Mouse (Mus musculus) embryonic facial prominence, embryonic 15.5 days (tissue): ENCODE data around the gene Zcchc7. TPM values are rescaled to one million over a fixed set of nuclear protein-coding genes. Genes with fewer than 3 reads are reported as not detected.

Experiments
- ATAC-seq: fragments of 200-750 bp; cut with Nextera tagmentation; 2 replicates; pipeline ENCODE4 v1.8.0; 2017; ENCODE audit warnings: low read depth, moderate TSS enrichment; ENCODE audit not compliant: insufficient number of reproducible peaks, low FRiP score, low TSS enrichment
- H3K27ac ChIP-seq: fragments of 300-500 bp; sonication (generic); replicated peaks from 2 replicates; pipeline ENCODE4 v1.5.1; 2015; ENCODE audit warnings: mild to moderate bottlenecking, inconsistent platforms
- H3K27me3 ChIP-seq: fragments of 300-500 bp; sonication (generic); 2 replicates; pipeline ENCODE4 v1.6.1; 2015; ENCODE audit warnings: inconsistent platforms
- H3K36me3 ChIP-seq: fragments of 300-500 bp; sonication (generic); 2 replicates; pipeline ENCODE4 v1.6.1; 2015; ENCODE audit warnings: mild to moderate bottlenecking, inconsistent platforms
- H3K4me1 ChIP-seq: fragments of 300-500 bp; sonication (generic); 2 replicates; pipeline ENCODE4 v1.6.1; 2015; ENCODE audit warnings: inconsistent platforms
- H3K4me2 ChIP-seq: fragments of 300-500 bp; sonication (generic); replicated peaks from 2 replicates; pipeline ENCODE4 v1.6.1; 2015; ENCODE audit warnings: mild to moderate bottlenecking, inconsistent platforms
- H3K4me3 ChIP-seq: fragments of 300-500 bp; sonication (generic); replicated peaks from 2 replicates; pipeline ENCODE4 v1.5.1; 2015; ENCODE audit warnings: mild to moderate bottlenecking, inconsistent platforms
- H3K9ac ChIP-seq: fragments of 300-500 bp; sonication (generic); 2 replicates; pipeline ENCODE4 v1.6.1; 2015; ENCODE audit warnings: inconsistent platforms
- H3K9me3 ChIP-seq: fragments of 300-500 bp; sonication (generic); replicated peaks from 2 replicates; pipeline ENCODE4 v1.6.1; 2016; ENCODE audit warnings: inconsistent platforms
- WGBS: fragments of 180-500 bp; shearing (Covaris S2); methylation state at CpG from one replicate; pipeline ENCODE4 v1.1.7; 2015; 5-methylcytosine and 5-hydroxymethylcytosine counted together
- polyA plus RNA-seq: library from polyadenylated mRNA; unstranded; fragments of >200 nt; fragmentation: Nextera tagmentation; extraction: Ambion mirVana; gene quantifications from 2 replicates; pipeline ENCODE4 v1.2.1, GENCODE M21; 2015

Gene Zcchc7
- polyA plus RNA-seq, 1 experiment from 2014 or later = 36.7 TPM

- H3K36me3 ChIP-seq = peaks cover 2% of the 10 kb centered on the region; the same call in 1 of the 2 replicates
- no peaks in the 10 kb centered on the region for H3K27me3 ChIP-seq
- no peaks in the 10 kb centered on the region for H3K4me1 ChIP-seq
- no peak overlapping the region for H3K4me2 ChIP-seq
- H3K27ac ChIP-seq = no peak overlapping the region
- no peak overlapping the region for H3K4me3 ChIP-seq
- 66% methylated on average over 5 of the region's 5 CpGs for WGBS
- ATAC-seq = no peak
- no peak overlapping the region for H3K9ac ChIP-seq
- H3K9me3 ChIP-seq = no peaks in the 10 kb centered on the region
Measured at GRCm38 (mm10) chr4:44920831-44921230, 165.2 kb downstream of the Zcchc7 start.

DNA sequence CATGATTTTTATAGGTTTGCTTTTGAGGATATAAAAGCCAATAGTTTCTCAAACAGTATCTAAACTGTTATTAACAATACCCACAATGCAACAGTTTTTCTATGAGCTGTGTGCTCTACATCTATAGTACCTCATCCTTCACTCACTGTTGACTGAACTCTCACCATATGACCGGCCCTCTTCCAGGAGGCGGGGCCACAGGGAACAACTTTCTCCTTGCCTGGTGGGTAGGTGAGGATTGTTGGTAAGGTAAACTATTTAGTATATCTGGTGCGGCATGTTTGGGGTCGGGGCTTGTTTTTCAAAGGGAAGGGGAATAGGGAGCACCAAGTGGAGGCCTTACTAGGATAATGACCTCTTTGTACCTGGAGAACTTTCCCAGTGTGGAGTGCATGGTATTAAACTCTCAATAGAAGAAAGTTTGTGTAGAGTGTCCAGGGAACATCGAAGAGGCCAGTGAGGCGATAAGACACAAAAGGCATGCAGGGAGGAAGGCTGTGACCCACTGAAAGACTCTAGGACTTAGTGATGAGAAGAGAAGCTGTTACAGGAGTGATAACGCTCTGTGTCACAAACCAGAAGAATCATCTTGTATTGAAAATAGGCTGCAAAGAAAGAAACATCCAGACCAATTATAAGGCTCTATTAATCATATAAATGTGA is 166.9 kb downstream of the Zcchc7 start:
- 91% methylated on average over 7 of the region's 7 CpGs for WGBS
- no peak overlapping the region for H3K27ac ChIP-seq
- no peak for ATAC-seq
- H3K4me2 ChIP-seq = no peak overlapping the region
- no peaks in the 10 kb centered on the region for H3K4me1 ChIP-seq
- H3K4me3 ChIP-seq = no peak overlapping the region
- H3K9ac ChIP-seq = no peak overlapping the region
- no peaks in the 10 kb centered on the region for H3K27me3 ChIP-seq
- H3K36me3 ChIP-seq = peaks cover 18% of the 10 kb centered on the region
- no peaks in the 10 kb centered on the region for H3K9me3 ChIP-seq

- no peaks in the 10 kb centered on the region for H3K27me3 ChIP-seq
- H3K36me3 ChIP-seq = peaks cover 18% of the 10 kb centered on the region
- no peaks in the 10 kb centered on the region for H3K9me3 ChIP-seq
- no peaks in the 10 kb centered on the region for H3K4me1 ChIP-seq
- ATAC-seq = no peak
- H3K9ac ChIP-seq = no peak overlapping the region
- no peak overlapping the region for H3K4me2 ChIP-seq
- H3K27ac ChIP-seq = no peak overlapping the region
- H3K4me3 ChIP-seq = no peak overlapping the region
- 93% methylated on average over 5 of the region's 5 CpGs for WGBS
Measured at GRCm38 (mm10) chr4:44923129-44923481, 167.4 kb downstream of the Zcchc7 start.

DNA sequence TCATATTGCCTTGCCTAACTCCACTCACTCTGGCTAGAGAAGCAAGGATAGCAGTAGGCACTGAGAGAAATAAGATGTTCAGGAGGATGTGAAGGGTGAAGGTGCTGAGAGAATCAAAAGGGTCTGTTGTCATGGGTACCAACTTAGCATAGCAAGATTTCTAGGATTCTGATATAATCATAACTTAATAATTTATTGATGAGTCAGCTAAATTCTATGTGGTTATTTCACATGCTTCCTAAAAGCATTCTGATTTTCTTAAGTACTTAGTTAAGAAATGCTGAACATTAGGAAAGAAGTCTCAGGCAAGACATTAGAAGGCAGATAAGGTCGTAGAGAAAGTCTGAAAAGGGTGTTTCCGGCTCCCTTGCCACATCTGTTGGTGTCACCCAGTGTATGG is 172.3 kb downstream of the Zcchc7 start:
- H3K27ac ChIP-seq = no peak overlapping the region
- H3K27me3 ChIP-seq = no peaks in the 10 kb centered on the region
- no peaks in the 10 kb centered on the region for H3K4me1 ChIP-seq
- H3K9ac ChIP-seq = no peak overlapping the region
- ATAC-seq = no peak
- peaks cover 38% of the 10 kb centered on the region for H3K36me3 ChIP-seq
- no peaks in the 10 kb centered on the region for H3K9me3 ChIP-seq
- H3K4me3 ChIP-seq = no peak overlapping the region
- no peak overlapping the region for H3K4me2 ChIP-seq
- 67% methylated on average over 2 of the region's 2 CpGs for WGBS

DNA sequence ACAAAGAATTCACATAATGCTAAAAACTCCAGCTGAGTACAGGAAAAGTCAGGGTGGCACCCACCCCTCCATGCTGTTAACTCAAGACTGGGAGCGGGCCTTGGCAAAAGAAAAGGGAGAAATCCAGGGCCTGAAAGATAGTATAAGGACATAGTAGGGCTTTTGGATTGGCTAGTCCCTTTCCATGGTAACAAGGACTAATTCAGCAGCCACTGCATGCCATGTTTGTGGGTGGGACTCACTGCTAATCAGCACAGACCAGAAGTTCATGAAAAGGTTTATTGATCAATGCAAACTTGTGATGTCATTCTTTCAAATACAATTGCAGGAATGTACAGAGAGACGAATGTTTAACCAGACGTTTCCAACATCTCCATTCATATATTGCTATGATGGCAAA is 173.1 kb downstream of the Zcchc7 start:
- Histone ChIP-seq H3K9me3 (no peaks in the 10 kb centered on the region), H3K27me3 (no peaks in the 10 kb centered on the region), H3K4me2 (no peak overlapping the region), H3K4me1 (no peaks in the 10 kb centered on the region), H3K9ac (no peak overlapping the region), H3K36me3 (peaks cover 47% of the 10 kb centered on the region), H3K27ac (no peak overlapping the region), H3K4me3 (no peak overlapping the region)
- ATAC-seq = no peak
- WGBS = 74% methylated on average over 3 of the region's 3 CpGs

- Histone ChIP-seq H3K4me2 (no peak overlapping the region), H3K9me3 (no peaks in the 10 kb centered on the region), H3K36me3 (peaks cover 52% of the 10 kb centered on the region), H3K4me3 (no peak overlapping the region), H3K27me3 (no peaks in the 10 kb centered on the region), H3K4me1 (no peaks in the 10 kb centered on the region), H3K27ac (no peak overlapping the region), H3K9ac (no peak overlapping the region)
- ATAC-seq = no peak
- 95% methylated on average over 7 of the region's 7 CpGs for WGBS
Measured at GRCm38 (mm10) chr4:44930406-44930805, 174.7 kb downstream of the Zcchc7 start.

- H3K36me3 ChIP-seq = peaks cover 41% of the 10 kb centered on the region
Measured at GRCm38 (mm10) chr4:44931732-44932131, 176.1 kb downstream of the Zcchc7 start.

DNA sequence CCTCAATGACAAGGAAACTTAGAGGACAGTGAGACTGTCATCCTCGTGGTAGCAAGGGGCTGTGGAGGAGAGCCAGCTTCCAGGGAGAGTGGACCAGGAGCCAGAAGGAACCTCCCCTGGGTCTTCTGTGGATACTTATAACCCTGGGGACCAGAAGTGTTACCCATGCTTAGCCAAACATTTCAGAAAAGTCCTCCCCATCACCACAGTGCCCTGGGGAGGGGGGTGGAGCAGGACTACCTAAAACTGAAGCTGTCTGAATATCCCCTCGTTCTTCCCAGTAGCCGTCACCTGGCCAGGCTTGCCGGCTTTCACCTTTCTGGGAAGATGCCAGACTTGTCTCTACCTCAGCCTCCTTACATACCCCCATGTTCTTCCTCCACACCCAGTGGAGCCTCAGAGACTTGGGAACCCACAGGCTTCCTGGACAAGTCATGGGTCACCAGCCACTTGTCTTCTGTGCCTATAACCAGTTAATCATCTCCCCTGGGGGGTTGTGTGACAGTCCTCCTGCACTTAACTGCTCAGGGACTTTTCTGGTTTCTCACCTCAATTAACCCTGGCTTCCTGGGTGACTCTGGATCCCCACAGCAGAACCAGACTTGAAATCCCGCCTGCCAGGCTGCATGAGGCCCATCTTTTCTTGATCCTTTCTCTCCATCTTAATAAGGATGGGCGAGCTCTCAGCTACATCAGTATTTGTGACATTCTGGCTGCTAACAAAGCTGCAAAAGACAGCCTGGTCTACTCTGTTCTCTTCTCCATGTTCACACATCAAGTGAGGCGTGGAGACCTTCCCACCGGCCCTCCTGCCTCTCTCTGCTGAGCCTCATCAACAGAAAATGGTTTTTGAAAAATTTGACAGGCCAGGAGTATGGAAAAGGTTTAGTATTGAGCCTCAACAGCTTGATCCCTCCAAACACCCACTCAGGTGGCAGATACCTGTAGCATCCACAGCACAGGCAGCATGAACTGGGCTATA is 183.0 kb downstream of the Zcchc7 start:
- H3K27me3 ChIP-seq = no peaks in the 10 kb centered on the region
- H3K27ac ChIP-seq = no peak overlapping the region
- H3K4me3 ChIP-seq = no peak overlapping the region
- no peak overlapping the region for H3K9ac ChIP-seq
- ATAC-seq = no peak
- no peaks in the 10 kb centered on the region for H3K9me3 ChIP-seq
- H3K4me2 ChIP-seq = no peak overlapping the region
- H3K36me3 ChIP-seq = 0 out of 2 replicates have a peak, but pooled peaks cover 7% of the 10 kb centered on the region
- WGBS = 77% methylated on average over 8 of the region's 8 CpGs
- no peaks in the 10 kb centered on the region for H3K4me1 ChIP-seq

More at GRCm38 (mm10) chr4:44931732-44932131, 176.1 kb downstream of the Zcchc7 start:
- Histone ChIP-seq H3K27me3 (no peaks in the 10 kb centered on the region), H3K4me1 (no peaks in the 10 kb centered on the region), H3K9me3 (no peaks in the 10 kb centered on the region), H3K4me3 (no peak overlapping the region), H3K9ac (no peak overlapping the region), H3K4me2 (no peak overlapping the region), H3K27ac (no peak overlapping the region)
- WGBS = 93% methylated on average over 6 of the region's 6 CpGs
- ATAC-seq = no peak

DNA sequence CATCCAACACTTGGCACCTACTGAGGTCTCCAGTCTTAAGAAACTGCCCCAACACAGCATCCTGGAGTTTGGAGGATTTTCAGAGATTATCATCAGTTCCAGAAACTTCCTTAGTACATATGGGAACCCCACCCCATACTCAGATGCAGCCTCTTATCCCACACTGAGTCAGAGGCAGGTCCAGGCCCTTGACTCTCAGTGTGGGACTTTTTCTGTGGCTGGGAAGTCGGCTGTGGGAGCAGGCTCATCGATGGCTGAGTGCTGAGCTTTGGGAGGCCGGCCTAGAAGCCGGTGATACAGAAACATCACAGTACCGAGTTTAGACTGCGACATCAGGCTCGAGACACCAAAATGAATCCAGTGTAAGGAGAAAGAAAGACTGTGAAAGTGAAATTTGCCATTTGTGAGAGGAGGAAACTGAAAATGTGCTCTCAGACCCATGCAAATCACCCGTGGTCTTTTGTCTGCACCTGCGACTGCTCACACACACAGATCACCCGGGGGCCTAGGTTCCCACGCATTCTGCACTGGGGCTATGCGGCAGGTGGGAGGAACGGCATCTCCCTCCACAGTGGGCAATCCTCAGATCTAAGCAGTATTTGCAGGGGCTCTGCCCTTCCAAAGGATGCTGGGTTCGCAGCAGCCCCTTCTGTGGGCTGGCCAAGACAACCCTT is 184.0 kb downstream of the Zcchc7 start:
- H3K36me3 ChIP-seq = no peaks in the 10 kb centered on the region
- H3K27ac ChIP-seq = no peak overlapping the region
- 82% methylated on average over 14 of the region's 14 CpGs for WGBS
- ATAC-seq = no peak
- no peak overlapping the region for H3K4me2 ChIP-seq
- no peaks in the 10 kb centered on the region for H3K9me3 ChIP-seq
- H3K9ac ChIP-seq = no peak overlapping the region
- no peaks in the 10 kb centered on the region for H3K4me1 ChIP-seq
- no peak overlapping the region for H3K4me3 ChIP-seq
- H3K27me3 ChIP-seq = no peaks in the 10 kb centered on the region

DNA sequence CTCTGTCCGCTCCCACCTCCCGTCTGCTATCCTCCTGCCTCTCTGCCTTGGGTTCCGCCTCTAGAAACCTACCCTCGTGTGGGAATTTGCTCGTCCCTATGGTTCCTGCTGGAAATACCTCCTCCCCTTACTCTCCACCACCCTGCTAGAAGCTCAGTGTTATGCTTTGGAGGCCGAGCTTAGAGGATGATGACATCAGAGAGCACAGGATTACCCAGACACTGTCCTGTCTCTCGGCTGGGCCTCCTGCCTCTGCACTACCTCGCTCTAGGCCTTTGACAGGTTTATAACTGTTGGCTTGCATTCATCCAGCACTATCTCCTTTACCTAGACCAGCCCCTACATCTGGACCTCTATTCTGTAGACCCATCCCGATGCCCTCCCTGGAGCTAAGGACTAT is 184.6 kb downstream of the Zcchc7 start:
- H3K4me2 ChIP-seq = no peak overlapping the region

DNA sequence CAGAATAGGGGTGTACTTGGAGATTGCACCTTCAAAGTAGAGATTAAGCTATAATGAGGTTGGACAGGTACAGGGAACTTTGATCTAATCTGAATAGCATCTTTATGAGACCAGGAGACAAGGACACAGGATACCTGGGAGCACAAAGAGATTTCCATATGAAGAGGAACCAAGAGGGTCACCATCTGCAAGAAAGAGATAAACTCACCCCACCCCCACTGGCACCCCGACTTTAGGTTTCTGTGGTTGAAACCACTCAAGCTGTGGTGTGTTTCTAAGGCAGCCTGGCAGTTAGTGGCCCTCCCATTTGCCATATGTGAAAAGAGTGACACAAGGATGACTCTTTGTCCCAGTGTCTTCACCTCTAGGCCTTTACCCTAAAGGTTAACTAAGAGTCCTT is 186.6 kb downstream of the Zcchc7 start:
- WGBS = 95% methylated on average over 1 of the region's 1 CpGs
- Histone ChIP-seq H3K9me3 (no peaks in the 10 kb centered on the region), H3K4me3 (no peak overlapping the region), H3K27ac (no peak overlapping the region), H3K36me3 (no peaks in the 10 kb centered on the region), H3K27me3 (no peaks in the 10 kb centered on the region), H3K9ac (no peak overlapping the region), H3K4me1 (no peaks in the 10 kb centered on the region), H3K4me2 (no peak overlapping the region)
- no peak for ATAC-seq

More for the DNA sequence above, 184.6 kb downstream of the Zcchc7 start:
- Histone ChIP-seq H3K27ac (no peak overlapping the region), H3K27me3 (no peaks in the 10 kb centered on the region), H3K9ac (no peak overlapping the region), H3K4me1 (no peaks in the 10 kb centered on the region), H3K4me3 (no peak overlapping the region), H3K9me3 (no peaks in the 10 kb centered on the region), H3K36me3 (no peaks in the 10 kb centered on the region)
- WGBS = 82% methylated on average over 9 of the region's 9 CpGs
- no peak for ATAC-seq
